Mouse (Mus musculus) embryonic fibroblast, embryonic 13.5 days (primary cell): ENCODE results near the gene Epsti1. TPM values are rescaled to one million over a fixed set of nuclear protein-coding genes. Genes with fewer than 3 reads are reported as not detected.
"Not testable (repeated sequence)": the region's sequence is repeated elsewhere in the genome, so short reads cannot be mapped to it uniquely, and the experiment has no call there.

ENCODE experiments used
- H3K27ac ChIP-seq: 2 replicates; pipeline ENCODE4 v1.5.1; 2012; ENCODE audit warnings: low read length, control low read depth, inconsistent platforms; ENCODE audit not compliant: insufficient read depth
- H3K4me1 ChIP-seq: 2 replicates; pipeline ENCODE4 v1.6.1; 2011; ENCODE audit warnings: low read length; ENCODE audit not compliant: control insufficient read depth, insufficient read depth
- H3K4me3 ChIP-seq: 2 replicates; pipeline ENCODE4 v1.5.1; 2011; ENCODE audit warnings: mild to moderate bottlenecking, control low read depth, low read length; ENCODE audit not compliant: insufficient read depth
- CTCF ChIP-seq: IDR thresholded peaks from 2 replicates; pipeline ENCODE4 v1.5.1; 2011; ENCODE audit warnings: mild to moderate bottlenecking, control low read depth, low read length, moderate library complexity, borderline replicate concordance; ENCODE audit not compliant: insufficient read depth
- POLR2A ChIP-seq: IDR thresholded peaks from 2 replicates; pipeline ENCODE4 v1.6.1; 2011; ENCODE audit warnings: low read depth, mild to moderate bottlenecking, control low read depth, low read length, moderate library complexity
- polyA plus RNA-seq: library from polyadenylated mRNA; stranded (reverse); fragments of >200 nt; gene quantifications from 2 replicates; pipeline ENCODE4 v1.2.4, GENCODE M21; 2011; ENCODE audit warnings: low read depth; ENCODE audit not compliant: missing spikeins, insufficient read length

Gene Epsti1
- polyA plus RNA-seq, 1 experiment: 0.37 TPM

GRCm38 (mm10) chr14:77876199-77876598, 27.8 kb upstream of the Epsti1 start:
- no peak overlapping the region for H3K4me3 ChIP-seq
- no peaks in the 10 kb centered on the region for H3K4me1 ChIP-seq
- TF ChIP-seq POLR2A: no peak
- no peak for TF ChIP-seq CTCF

DNA sequence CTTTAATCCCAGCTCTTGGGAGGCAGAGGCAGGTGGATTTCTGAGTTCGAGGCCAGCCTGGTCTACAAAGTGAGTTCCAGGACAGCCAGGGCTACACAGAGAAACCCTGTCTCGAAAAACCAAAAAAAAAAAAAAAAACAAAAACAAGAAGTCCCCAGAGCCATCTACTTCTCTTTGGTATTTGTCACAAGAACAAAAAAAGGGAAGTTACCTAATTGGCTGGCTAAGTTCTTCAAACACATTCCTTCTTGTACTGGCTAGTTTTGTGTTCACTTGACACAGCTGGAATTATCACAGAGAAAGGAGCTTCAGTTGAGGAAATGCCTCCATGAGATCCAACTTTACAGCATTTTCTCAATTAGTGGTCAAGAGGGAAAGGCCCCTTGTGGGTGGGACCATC, 26.2 kb upstream of the Epsti1 start:
- not testable (repeated sequence) for H3K4me1 ChIP-seq, H3K4me3 ChIP-seq, H3K27ac ChIP-seq

More at GRCm38 (mm10) chr14:77876199-77876598, 27.8 kb upstream of the Epsti1 start:
- no peak overlapping the region for H3K27ac ChIP-seq

GRCm38 (mm10) chr14:77881998-77882397, 22.0 kb upstream of the Epsti1 start:
- Histone ChIP-seq H3K4me1 (no peaks in the 10 kb centered on the region), H3K27ac (no peak overlapping the region), H3K4me3 (no peak overlapping the region)
- TF ChIP-seq CTCF (no peak), POLR2A (no peak)

GRCm38 (mm10) chr14:77882669-77883068, 21.4 kb upstream of the Epsti1 start:
- Histone ChIP-seq H3K4me3 (no peak overlapping the region), H3K4me1 (no peaks in the 10 kb centered on the region), H3K27ac (no peak overlapping the region)
- TF ChIP-seq CTCF (no peak), POLR2A (no peak)

GRCm38 (mm10) chr14:77886376-77886775, 17.7 kb upstream of the Epsti1 start:
- Histone ChIP-seq H3K27ac (no peak overlapping the region), H3K4me1 (no peaks in the 10 kb centered on the region), H3K4me3 (no peak overlapping the region)
- TF ChIP-seq CTCF (no peak), POLR2A (no peak)

DNA sequence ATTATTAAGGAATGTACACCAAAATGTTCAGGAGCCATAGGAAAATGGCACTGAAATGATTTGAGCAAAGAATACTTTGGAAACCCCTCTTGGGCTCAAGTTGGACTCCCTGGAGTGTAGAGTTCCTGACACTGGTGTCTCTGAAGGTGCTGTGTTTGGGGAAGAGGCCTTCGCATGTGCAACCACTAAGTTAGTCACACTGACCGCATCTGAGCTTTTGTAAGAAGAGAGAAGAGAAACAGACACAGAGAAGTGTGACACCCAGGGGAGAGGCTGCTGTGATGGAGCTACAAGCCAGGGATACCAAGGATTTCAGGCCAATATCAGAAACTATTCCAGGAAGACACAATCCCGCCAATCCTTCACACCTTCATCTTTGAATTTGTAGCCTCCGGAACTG, 17.1 kb upstream of the Epsti1 start:
- TF ChIP-seq CTCF: no peak
- no peak for TF ChIP-seq POLR2A
- Histone ChIP-seq H3K27ac (no peak overlapping the region), H3K4me1 (no peaks in the 10 kb centered on the region), H3K4me3 (no peak overlapping the region)

DNA sequence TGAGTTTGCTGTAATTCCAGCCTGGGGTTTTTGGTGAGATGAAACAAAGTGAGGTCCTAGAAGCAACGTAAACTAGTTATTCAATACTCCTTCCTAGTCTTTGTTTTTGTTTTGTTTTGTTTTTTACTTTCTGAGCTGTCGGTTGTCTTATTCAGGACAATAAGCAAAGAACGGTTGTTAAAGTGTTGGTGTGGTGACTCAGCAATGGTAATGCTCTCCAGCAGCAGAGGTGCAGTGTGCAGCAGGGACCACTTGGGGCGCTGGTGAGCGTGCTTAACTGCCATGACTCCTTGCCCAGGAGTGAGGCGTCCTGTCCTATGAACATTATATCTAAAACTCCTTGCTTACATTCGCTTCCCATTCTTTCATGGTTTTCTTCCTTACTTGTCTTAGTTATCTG, 14.1 kb upstream of the Epsti1 start:
- TF ChIP-seq CTCF (no peak), POLR2A (no peak)

DNA sequence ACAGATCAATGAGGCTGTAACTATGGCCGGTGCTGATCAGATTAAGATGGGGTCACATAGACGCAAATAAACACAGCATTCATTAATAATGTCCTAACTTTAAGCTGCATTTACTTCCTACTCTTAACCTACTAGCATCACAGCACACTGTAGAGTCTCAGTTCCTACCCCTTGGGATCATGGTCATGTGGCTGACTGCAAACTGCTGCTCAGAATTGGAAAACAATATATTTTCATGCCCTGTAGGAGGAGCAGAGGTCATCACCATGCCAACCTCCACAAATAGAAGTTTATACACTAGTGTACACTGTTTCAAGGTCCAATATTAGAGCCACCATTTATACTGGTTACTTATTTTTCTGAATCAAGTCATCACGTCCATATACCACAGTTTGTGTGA, 8.1 kb upstream of the Epsti1 start:
- H3K27ac ChIP-seq: no peak overlapping the region
- H3K4me3 ChIP-seq: no peak overlapping the region
- H3K4me1 ChIP-seq: no peaks in the 10 kb centered on the region
- TF ChIP-seq POLR2A (no peak), CTCF (no peak)

More for the DNA sequence above, 14.1 kb upstream of the Epsti1 start:
- Histone ChIP-seq H3K4me1 (no peaks in the 10 kb centered on the region), H3K27ac (no peak overlapping the region), H3K4me3 (no peak overlapping the region)

- Histone ChIP-seq H3K27ac (no peak overlapping the region), H3K4me3 (no peak overlapping the region), H3K4me1 (no peaks in the 10 kb centered on the region)
- no peak for TF ChIP-seq POLR2A
- no peak for TF ChIP-seq CTCF
Observed at GRCm38 (mm10) chr14:77902541-77902940, 1.5 kb upstream of the Epsti1 start.

DNA sequence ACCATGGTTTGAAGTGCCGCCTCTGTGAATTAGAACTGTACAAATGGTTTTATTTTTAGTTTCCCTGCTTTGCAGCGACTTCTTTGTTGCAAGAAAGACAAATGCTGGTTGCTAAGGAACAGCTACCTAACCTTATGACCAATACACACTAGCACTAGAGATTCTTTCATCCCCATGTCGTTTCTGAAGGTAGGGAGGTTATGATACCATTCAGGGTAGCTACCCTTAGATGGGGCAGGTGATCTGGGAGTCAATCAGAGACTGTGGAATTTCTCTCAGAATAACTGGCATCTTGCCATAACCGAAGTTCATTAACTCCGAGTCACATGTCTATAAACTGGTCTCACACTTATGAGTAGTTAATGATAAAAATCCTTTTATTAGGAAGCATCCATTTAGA, 1.4 kb downstream of the Epsti1 start:
- H3K27ac ChIP-seq: no peak overlapping the region
- no peaks in the 10 kb centered on the region for H3K4me1 ChIP-seq
- no peak overlapping the region for H3K4me3 ChIP-seq
- TF ChIP-seq POLR2A: no peak
- no peak for TF ChIP-seq CTCF

GRCm38 (mm10) chr14:77906586-77906985, 2.5 kb downstream of the Epsti1 start:
- H3K4me3 ChIP-seq: no peak overlapping the region
- no peak for TF ChIP-seq POLR2A
- no peak for TF ChIP-seq CTCF
- no peak overlapping the region for H3K27ac ChIP-seq
- H3K4me1 ChIP-seq: no peaks in the 10 kb centered on the region
